Mouse (Mus musculus) right cerebral cortex, postnatal 25 days (tissue): ENCODE measurements around the gene Wdsub1.

Source experiments
- DNase-seq: peaks from one replicate; pipeline ENCODE4 v3.0.0; 2022

The Wdsub1 gene

DNA sequence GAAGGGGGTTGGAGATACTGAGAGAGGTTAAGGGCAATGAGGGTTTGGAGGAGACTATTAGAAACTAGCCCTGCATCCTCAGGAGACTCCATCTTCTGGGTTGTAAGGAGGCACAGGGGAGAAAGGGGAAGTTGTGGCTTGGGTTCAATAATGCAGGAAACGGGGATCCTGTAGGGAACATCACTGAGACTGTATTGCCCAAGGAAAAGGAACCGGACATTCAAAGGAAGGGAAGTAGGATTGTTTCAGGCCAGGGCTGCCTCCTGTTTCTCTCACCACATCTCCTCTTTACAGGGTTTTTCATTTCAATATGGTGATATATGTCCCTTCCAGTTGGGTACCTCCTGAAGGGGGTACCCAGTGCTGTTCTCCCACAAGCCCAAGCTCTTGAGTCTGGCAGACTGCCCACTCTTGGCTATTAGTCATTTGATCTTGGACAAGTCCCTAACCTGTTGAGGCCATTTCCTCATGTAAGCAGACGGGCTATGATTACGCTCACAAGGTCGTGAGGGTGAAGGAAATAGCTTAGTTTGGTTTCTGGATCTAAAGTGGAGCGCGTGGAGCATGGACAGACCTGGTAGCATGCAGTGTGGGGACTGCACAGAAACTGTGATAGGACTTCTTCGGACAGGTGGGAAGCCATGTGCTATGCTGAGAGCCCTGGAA lies 79.5 kb downstream of the Wdsub1 start:
- no peak for DNase-seq
